Mouse (Mus musculus): ENCODE results near the gene Mmp15. TPM values are rescaled to one million over a fixed set of nuclear protein-coding genes. Genes with fewer than 3 reads are reported as not detected.

Mmp15 gene
- polyA plus RNA-seq (2016; fragmentation: Nextera tagmentation; extraction: Ambion mirVana) = 86.0 and 86.6 TPM in 2 replicates

GRCm38 (mm10) chr8:95352151-95352870, at the start of gene Mmp15:
Gene Mmp15 (plus strand): TSS chr8:95352268.
- Histone ChIP-seq H3K4me3 (peak within 1 kb of the TSS; percentile 86), H3K36me3 (peaks cover 10% of the 10 kb centered on the region; the same call in 1 of the 2 replicates), H3K27ac (ENCODE audit: poor library complexity, severe bottlenecking) (peak within 1 kb of the TSS; percentile 89), H3K9me3 (replicated peaks) (no peaks in the 10 kb centered on the region), H3K9ac (peak within 1 kb of the TSS; percentile 99), H3K4me2 (peak within 1 kb of the TSS; percentile 83), H3K27me3 (replicated peaks) (no peaks in the 10 kb centered on the region), H3K4me1 (replicated peaks) (peaks cover 65% of the 10 kb centered on the region)
- ATAC-seq (ENCODE audit: insufficient number of reproducible peaks, low FRiP score) = peak; percentile 77
- WGBS = under 1% methylated on average over 78 of the region's 80 CpGs

- 0 out of 2 replicates have a peak, but pooled peaks cover 10% of the 10 kb centered on the region for H3K4me1 ChIP-seq (replicated peaks)
- H3K9me3 ChIP-seq (replicated peaks) = no peaks in the 10 kb centered on the region
- H3K36me3 ChIP-seq = no peaks in the 10 kb centered on the region
- no peak overlapping the region for H3K4me3 ChIP-seq
- 25% methylated on average over 5 of the region's 5 CpGs for WGBS
- no peak for ATAC-seq (ENCODE audit: insufficient number of reproducible peaks, low FRiP score)
- no peak overlapping the region for H3K27ac ChIP-seq (ENCODE audit: poor library complexity, severe bottlenecking)
- H3K9ac ChIP-seq = no peak overlapping the region
- H3K4me2 ChIP-seq = no peak overlapping the region
- peaks cover 17% of the 10 kb centered on the region; the same call in 1 of the 2 replicates for H3K27me3 ChIP-seq (replicated peaks)
Observed at GRCm38 (mm10) chr8:95302410-95302809, 49.7 kb upstream of the Mmp15 start.

GRCm38 (mm10) chr8:95305526-95305925, 46.5 kb upstream of the Mmp15 start:
- no peak overlapping the region for H3K9ac ChIP-seq
- no peak overlapping the region for H3K4me2 ChIP-seq
- no peak overlapping the region for H3K27ac ChIP-seq (ENCODE audit: poor library complexity, severe bottlenecking)
- 54% methylated on average over 4 of the region's 4 CpGs for WGBS
- H3K4me3 ChIP-seq = no peak overlapping the region
- no peaks in the 10 kb centered on the region for H3K9me3 ChIP-seq (replicated peaks)
- H3K4me1 ChIP-seq (replicated peaks) = peaks cover 16% of the 10 kb centered on the region; the same call in 1 of the 2 replicates
- no peaks in the 10 kb centered on the region for H3K36me3 ChIP-seq
- H3K27me3 ChIP-seq (replicated peaks) = peaks cover 10% of the 10 kb centered on the region; the same call in 1 of the 2 replicates
- ATAC-seq (ENCODE audit: insufficient number of reproducible peaks, low FRiP score) = no peak

GRCm38 (mm10) chr8:95306431-95306830, 45.6 kb upstream of the Mmp15 start, which contains the start of gene Cngb1:
Gene Cngb1 (minus strand): TSS chr8:95306585.
- no peaks in the 10 kb centered on the region for H3K9me3 ChIP-seq (replicated peaks)
- peaks cover 13% of the 10 kb centered on the region; the same call in 1 of the 2 replicates for H3K27me3 ChIP-seq (replicated peaks)
- no peak within 1 kb of the TSS for H3K9ac ChIP-seq
- no peaks in the 10 kb centered on the region for H3K36me3 ChIP-seq
- no peak within 1 kb of the TSS for H3K27ac ChIP-seq (ENCODE audit: poor library complexity, severe bottlenecking)
- H3K4me3 ChIP-seq = no peak within 1 kb of the TSS
- H3K4me2 ChIP-seq = no peak within 1 kb of the TSS
- peaks cover 16% of the 10 kb centered on the region; the same call in 1 of the 2 replicates for H3K4me1 ChIP-seq (replicated peaks)
- WGBS = 39% methylated on average over 6 of the region's 6 CpGs
- ATAC-seq (ENCODE audit: insufficient number of reproducible peaks, low FRiP score) = no peak

- Histone ChIP-seq H3K27ac (ENCODE audit: poor library complexity, severe bottlenecking) (no peak within 1 kb of the TSS), H3K36me3 (no peaks in the 10 kb centered on the region), H3K4me2 (no peak within 1 kb of the TSS), H3K4me1 (replicated peaks) (peaks cover 16% of the 10 kb centered on the region; the same call in 1 of the 2 replicates), H3K4me3 (no peak within 1 kb of the TSS), H3K9me3 (replicated peaks) (no peaks in the 10 kb centered on the region), H3K27me3 (replicated peaks) (peaks cover 14% of the 10 kb centered on the region; the same call in 1 of the 2 replicates), H3K9ac (no peak within 1 kb of the TSS)
- 29% methylated on average over 6 of the region's 6 CpGs for WGBS
- ATAC-seq (ENCODE audit: insufficient number of reproducible peaks, low FRiP score) = no peak
Observed at GRCm38 (mm10) chr8:95310342-95310970, 41.6 kb upstream of the Mmp15 start, which contains the start of gene Tepp. Gene Tepp (plus strand): TSS chr8:95310566.

- H3K4me3 ChIP-seq = no peak overlapping the region
- H3K9me3 ChIP-seq (replicated peaks) = no peaks in the 10 kb centered on the region
- peaks cover 4% of the 10 kb centered on the region; the same call in 1 of the 2 replicates for H3K27me3 ChIP-seq (replicated peaks)
- peaks cover 7% of the 10 kb centered on the region; the same call in 1 of the 2 replicates for H3K4me1 ChIP-seq (replicated peaks)
- ATAC-seq (ENCODE audit: insufficient number of reproducible peaks, low FRiP score) = no peak; the same call in 1 of the 2 replicates
- WGBS = 66% methylated on average over 18 of the region's 18 CpGs
- H3K27ac ChIP-seq (ENCODE audit: poor library complexity, severe bottlenecking) = no peak overlapping the region
- no peak overlapping the region for H3K9ac ChIP-seq
- no peaks in the 10 kb centered on the region for H3K36me3 ChIP-seq
- H3K4me2 ChIP-seq = no peak overlapping the region
Observed at GRCm38 (mm10) chr8:95312836-95313235, 39.2 kb upstream of the Mmp15 start.

GRCm38 (mm10) chr8:95313857-95314256, 38.2 kb upstream of the Mmp15 start:
- ATAC-seq (ENCODE audit: insufficient number of reproducible peaks, low FRiP score) = no peak

GRCm38 (mm10) chr8:95314707-95315106, 37.4 kb upstream of the Mmp15 start:
- no peak for ATAC-seq (ENCODE audit: insufficient number of reproducible peaks, low FRiP score)
- H3K27ac ChIP-seq (ENCODE audit: poor library complexity, severe bottlenecking) = no peak overlapping the region
- no peak overlapping the region for H3K9ac ChIP-seq
- H3K9me3 ChIP-seq (replicated peaks) = peaks cover 3% of the 10 kb centered on the region; the same call in 1 of the 2 replicates
- H3K27me3 ChIP-seq (replicated peaks) = peaks cover 12% of the 10 kb centered on the region
- H3K4me3 ChIP-seq = no peak overlapping the region
- no peaks in the 10 kb centered on the region for H3K36me3 ChIP-seq
- no peak overlapping the region for H3K4me2 ChIP-seq
- peaks cover under 1% of the 10 kb centered on the region; the same call in 1 of the 2 replicates for H3K4me1 ChIP-seq (replicated peaks)
- WGBS = 68% methylated on average over 2 of the region's 2 CpGs

More at GRCm38 (mm10) chr8:95313857-95314256, 38.2 kb upstream of the Mmp15 start:
- H3K4me2 ChIP-seq = no peak overlapping the region
- H3K9me3 ChIP-seq (replicated peaks) = peaks cover 3% of the 10 kb centered on the region; the same call in 1 of the 2 replicates
- no peak overlapping the region for H3K9ac ChIP-seq
- H3K27me3 ChIP-seq (replicated peaks) = peaks cover 4% of the 10 kb centered on the region; the same call in 1 of the 2 replicates
- 81% methylated on average over 6 of the region's 6 CpGs for WGBS
- no peaks in the 10 kb centered on the region for H3K36me3 ChIP-seq
- H3K27ac ChIP-seq (ENCODE audit: poor library complexity, severe bottlenecking) = no peak overlapping the region
- H3K4me1 ChIP-seq (replicated peaks) = peaks cover 7% of the 10 kb centered on the region; the same call in 1 of the 2 replicates
- no peak overlapping the region for H3K4me3 ChIP-seq

GRCm38 (mm10) chr8:95315350-95315749, 36.7 kb upstream of the Mmp15 start:
- Histone ChIP-seq H3K4me3 (no peak overlapping the region), H3K9me3 (replicated peaks) (peaks cover 3% of the 10 kb centered on the region; the same call in 1 of the 2 replicates), H3K4me1 (replicated peaks) (peaks cover 6% of the 10 kb centered on the region), H3K27ac (ENCODE audit: poor library complexity, severe bottlenecking) (no peak overlapping the region), H3K27me3 (replicated peaks) (peaks cover 15% of the 10 kb centered on the region), H3K4me2 (no peak overlapping the region), H3K9ac (no peak overlapping the region), H3K36me3 (no peaks in the 10 kb centered on the region)
- ATAC-seq (ENCODE audit: insufficient number of reproducible peaks, low FRiP score) = no peak
- 93% methylated on average over 1 of the region's 1 CpGs for WGBS

GRCm38 (mm10) chr8:95320224-95321139, 31.6 kb upstream of the Mmp15 start:
- Histone ChIP-seq H3K4me3 (peak overlapping the region; percentile 52), H3K9me3 (replicated peaks) (peaks cover 3% of the 10 kb centered on the region; the same call in 1 of the 2 replicates), H3K9ac (peak overlapping the region; percentile 67; the same call in 1 of the 2 replicates), H3K27ac (ENCODE audit: poor library complexity, severe bottlenecking) (no peak overlapping the region), H3K27me3 (replicated peaks) (peaks cover 11% of the 10 kb centered on the region), H3K4me2 (peak overlapping the region; percentile 95), H3K36me3 (peaks cover 14% of the 10 kb centered on the region), H3K4me1 (replicated peaks) (peaks cover 39% of the 10 kb centered on the region)
- ATAC-seq (ENCODE audit: insufficient number of reproducible peaks, low FRiP score) = peak; percentile 72
- WGBS = 3% methylated on average over 41 of the region's 41 CpGs
